Mouse (Mus musculus): ENCODE measurements around the gene Adcy1. TPM values are rescaled to one million over a fixed set of nuclear protein-coding genes. Genes with fewer than 3 reads are reported as not detected.

The Adcy1 gene
- polyA plus RNA-seq, 1 experiment from 2014 or later, result 0.40 TPM

- WGBS, result 55% methylated on average over 4 of the region's 4 CpGs
- no peak for ATAC-seq
- H3K9me3 ChIP-seq (ENCODE audit: control insufficient read depth), result no peaks in the 10 kb centered on the region
- no peak overlapping the region for H3K9ac ChIP-seq (ENCODE audit: low read depth, low read length)
- no peak overlapping the region for H3K4me2 ChIP-seq (replicated peaks; ENCODE audit: low read depth)
- no peak overlapping the region for H3K4me3 ChIP-seq (ENCODE audit: low read depth, low read length)
- no peak overlapping the region for H3K27ac ChIP-seq (ENCODE audit: low read depth, low read length)
- no peaks in the 10 kb centered on the region for H3K27me3 ChIP-seq (replicated peaks; ENCODE audit: control insufficient read depth, insufficient read depth, low read length)
- H3K4me1 ChIP-seq (replicated peaks; ENCODE audit: control insufficient read depth, insufficient read depth, low read length), result no peaks in the 10 kb centered on the region; the same call in 1 of the 2 replicates
- H3K36me3 ChIP-seq (ENCODE audit: control insufficient read depth, insufficient read depth), result no peaks in the 10 kb centered on the region
- TF ChIP-seq CTCF (IDR thresholded peaks at IDR 0.05; ENCODE audit: low read depth), result no peak
These were observed 93.1 kb downstream of the Adcy1 start for GRCm38 (mm10) chr11:7156427-7156826.

- 71% methylated on average over 6 of the region's 6 CpGs for WGBS
- no peak for TF ChIP-seq CTCF (IDR thresholded peaks at IDR 0.05; ENCODE audit: low read depth)
- H3K9ac ChIP-seq (ENCODE audit: low read depth, low read length), result no peak overlapping the region
These were observed 94.9 kb downstream of the Adcy1 start for GRCm38 (mm10) chr11:7158196-7158595.

GRCm38 (mm10) chr11:7160146-7160545, 96.9 kb downstream of the Adcy1 start:
- Histone ChIP-seq H3K9me3 (ENCODE audit: control insufficient read depth) (no peaks in the 10 kb centered on the region), H3K27ac (ENCODE audit: low read depth, low read length) (no peak overlapping the region), H3K4me1 (replicated peaks; ENCODE audit: control insufficient read depth, insufficient read depth, low read length) (no peaks in the 10 kb centered on the region; the same call in 1 of the 2 replicates), H3K4me3 (ENCODE audit: low read depth, low read length) (no peak overlapping the region), H3K27me3 (replicated peaks; ENCODE audit: control insufficient read depth, insufficient read depth, low read length) (no peaks in the 10 kb centered on the region), H3K4me2 (replicated peaks; ENCODE audit: low read depth) (no peak overlapping the region), H3K36me3 (ENCODE audit: control insufficient read depth, insufficient read depth) (no peaks in the 10 kb centered on the region), H3K9ac (ENCODE audit: low read depth, low read length) (no peak overlapping the region)
- no peak for TF ChIP-seq CTCF (IDR thresholded peaks at IDR 0.05; ENCODE audit: low read depth)
- ATAC-seq, result no peak
- WGBS, result 53% methylated on average over 6 of the region's 6 CpGs

More at GRCm38 (mm10) chr11:7158196-7158595, 94.9 kb downstream of the Adcy1 start:
- no peak overlapping the region for H3K27ac ChIP-seq (ENCODE audit: low read depth, low read length)
- H3K4me2 ChIP-seq (replicated peaks; ENCODE audit: low read depth), result no peak overlapping the region
- H3K27me3 ChIP-seq (replicated peaks; ENCODE audit: control insufficient read depth, insufficient read depth, low read length), result no peaks in the 10 kb centered on the region
- H3K4me3 ChIP-seq (ENCODE audit: low read depth, low read length), result no peak overlapping the region
- H3K9me3 ChIP-seq (ENCODE audit: control insufficient read depth), result no peaks in the 10 kb centered on the region
- no peak for ATAC-seq
- H3K36me3 ChIP-seq (ENCODE audit: control insufficient read depth, insufficient read depth), result no peaks in the 10 kb centered on the region
- no peaks in the 10 kb centered on the region; the same call in 1 of the 2 replicates for H3K4me1 ChIP-seq (replicated peaks; ENCODE audit: control insufficient read depth, insufficient read depth, low read length)

- ATAC-seq, result no peak
- Histone ChIP-seq H3K4me1 (replicated peaks; ENCODE audit: control insufficient read depth, insufficient read depth, low read length) (no peaks in the 10 kb centered on the region; the same call in 1 of the 2 replicates), H3K27me3 (replicated peaks; ENCODE audit: control insufficient read depth, insufficient read depth, low read length) (no peaks in the 10 kb centered on the region), H3K27ac (ENCODE audit: low read depth, low read length) (no peak overlapping the region), H3K9ac (ENCODE audit: low read depth, low read length) (no peak overlapping the region), H3K9me3 (ENCODE audit: control insufficient read depth) (no peaks in the 10 kb centered on the region), H3K36me3 (ENCODE audit: control insufficient read depth, insufficient read depth) (no peaks in the 10 kb centered on the region), H3K4me3 (ENCODE audit: low read depth, low read length) (no peak overlapping the region), H3K4me2 (replicated peaks; ENCODE audit: low read depth) (no peak overlapping the region)
- 39% methylated on average over 4 of the region's 4 CpGs for WGBS
- no peak for TF ChIP-seq CTCF (IDR thresholded peaks at IDR 0.05; ENCODE audit: low read depth)
These were observed 97.4 kb downstream of the Adcy1 start for GRCm38 (mm10) chr11:7160637-7161101.

GRCm38 (mm10) chr11:7161502-7162174, 98.3 kb downstream of the Adcy1 start:
- ATAC-seq, result no peak

GRCm38 (mm10) chr11:7164416-7164815, 101.1 kb downstream of the Adcy1 start:
- Histone ChIP-seq H3K9me3 (ENCODE audit: control insufficient read depth) (no peaks in the 10 kb centered on the region), H3K4me3 (ENCODE audit: low read depth, low read length) (no peak overlapping the region), H3K36me3 (ENCODE audit: control insufficient read depth, insufficient read depth) (no peaks in the 10 kb centered on the region), H3K27me3 (replicated peaks; ENCODE audit: control insufficient read depth, insufficient read depth, low read length) (no peaks in the 10 kb centered on the region), H3K4me1 (replicated peaks; ENCODE audit: control insufficient read depth, insufficient read depth, low read length) (no peaks in the 10 kb centered on the region; the same call in 1 of the 2 replicates), H3K27ac (ENCODE audit: low read depth, low read length) (no peak overlapping the region), H3K9ac (ENCODE audit: low read depth, low read length) (no peak overlapping the region), H3K4me2 (replicated peaks; ENCODE audit: low read depth) (no peak overlapping the region)
- no peak for TF ChIP-seq CTCF (IDR thresholded peaks at IDR 0.05; ENCODE audit: low read depth)
- no peak for ATAC-seq
- WGBS, result 87% methylated on average over 4 of the region's 4 CpGs

More at GRCm38 (mm10) chr11:7161502-7162174, 98.3 kb downstream of the Adcy1 start:
- no peaks in the 10 kb centered on the region; the same call in 1 of the 2 replicates for H3K4me1 ChIP-seq (replicated peaks; ENCODE audit: control insufficient read depth, insufficient read depth, low read length)
- H3K9me3 ChIP-seq (ENCODE audit: control insufficient read depth), result no peaks in the 10 kb centered on the region
- no peak overlapping the region for H3K9ac ChIP-seq (ENCODE audit: low read depth, low read length)
- 81% methylated on average over 8 of the region's 8 CpGs for WGBS
- H3K4me2 ChIP-seq (replicated peaks; ENCODE audit: low read depth), result no peak overlapping the region
- H3K27ac ChIP-seq (ENCODE audit: low read depth, low read length), result no peak overlapping the region
- H3K36me3 ChIP-seq (ENCODE audit: control insufficient read depth, insufficient read depth), result no peaks in the 10 kb centered on the region
- peak; percentile 89 for TF ChIP-seq CTCF (IDR thresholded peaks at IDR 0.05; ENCODE audit: low read depth)
- H3K4me3 ChIP-seq (ENCODE audit: low read depth, low read length), result no peak overlapping the region
- H3K27me3 ChIP-seq (replicated peaks; ENCODE audit: control insufficient read depth, insufficient read depth, low read length), result no peaks in the 10 kb centered on the region
